ENCODE assay signal across 10 mouse cellular contexts in the genomic region with DNA sequence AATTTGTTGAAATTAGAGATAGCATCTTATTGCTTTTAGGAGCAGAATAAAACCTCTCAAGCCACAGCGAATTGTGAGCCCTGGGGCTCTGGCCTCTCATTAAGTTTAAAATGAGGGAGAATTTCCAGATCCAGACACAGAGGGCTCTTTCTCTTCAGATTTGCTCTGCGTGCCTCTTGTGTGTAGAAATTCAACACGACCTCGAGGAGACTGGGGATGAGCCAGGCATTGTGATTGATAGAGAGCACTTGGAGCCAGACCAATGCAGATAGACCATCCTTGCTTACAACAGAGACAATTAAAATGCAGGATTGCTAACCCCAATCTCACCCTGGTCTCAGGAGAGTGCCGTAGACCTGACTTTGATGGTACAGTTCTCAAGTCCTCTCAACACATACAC.
DNase-seq lines count a peak whose midpoint lies in the region; ATAC-seq and TF ChIP-seq lines count a peak whose summit lies in the region.
"Had no signal": no experiment of that assay in that cellular context is flagged by ENCODE, and none has a peak within 500 bp of the region (broad histone marks: within the 10 kb centered on the region; RNA-seq: fewer than 3 reads in every experiment).

No protein-coding gene starts in this region.

- H3K4me2 ChIP-seq in heart, embryonic 16.5 days (ENCODE audit: low read depth, low read length) = no peak overlapping the region
- H3K4me2 ChIP-seq: forebrain, embryonic 13.5 days; hindbrain, embryonic 15.5 days had no signal

- H3K4me1 ChIP-seq in heart, embryonic 16.5 days (ENCODE audit: control insufficient read depth, insufficient read depth, low read length) = no peaks in the 10 kb centered on the region
- no peaks in the 10 kb centered on the region for H3K4me1 ChIP-seq in spleen, adult 2 months (ENCODE audit: control insufficient read depth, insufficient read depth, insufficient read length)
- peaks cover 26% of the 10 kb centered on the region for H3K4me1 ChIP-seq in embryonic facial prominence, embryonic 10.5 days
- H3K4me1 ChIP-seq: forebrain, embryonic 13.5 days; hindbrain, embryonic 15.5 days had no signal

- H3K36me3 ChIP-seq in heart, embryonic 16.5 days (ENCODE audit: control insufficient read depth, insufficient read depth) = no peaks in the 10 kb centered on the region
- H3K36me3 ChIP-seq in spleen, adult 2 months (ENCODE audit: control insufficient read depth, insufficient read depth, low read length) = no peaks in the 10 kb centered on the region
- no peaks in the 10 kb centered on the region for H3K36me3 ChIP-seq in embryonic facial prominence, embryonic 10.5 days (replicated peaks)
- H3K36me3 ChIP-seq: hindbrain, embryonic 15.5 days had no signal

- H3K27me3 ChIP-seq in heart, embryonic 16.5 days (ENCODE audit: control insufficient read depth, insufficient read depth, low read length) = no peaks in the 10 kb centered on the region
- no peaks in the 10 kb centered on the region for H3K27me3 ChIP-seq in spleen, adult 2 months (ENCODE audit: control insufficient read depth, insufficient read depth, low read length)
- peaks cover 11% of the 10 kb centered on the region for H3K27me3 ChIP-seq in embryonic facial prominence, embryonic 10.5 days (replicated peaks; ENCODE audit: low read depth, poor library complexity, severe bottlenecking)
- H3K27me3 ChIP-seq: forebrain, embryonic 13.5 days; hindbrain, embryonic 15.5 days had no signal

- H3K27ac ChIP-seq in heart, embryonic 16.5 days (ENCODE audit: low read length) = peak overlapping the region; percentile 3; the same call in 1 of the 2 replicates
- 0 out of 2 replicates have a peak overlapping the region, but pooled peaks have one; percentile 6 for H3K27ac ChIP-seq in spleen, adult 2 months (ENCODE audit: insufficient read depth, low read length)
- H3K27ac ChIP-seq in embryonic facial prominence, embryonic 10.5 days (replicated peaks) = 0 out of 2 replicates have a peak overlapping the region, but pooled peaks have one; percentile 14
- H3K27ac ChIP-seq: forebrain, embryonic 13.5 days; hindbrain, embryonic 15.5 days had no signal

- no peak overlapping the region for H3K4me3 ChIP-seq in heart, embryonic 16.5 days (ENCODE audit: low read length)
- no peak overlapping the region for H3K4me3 ChIP-seq in spleen, adult 2 months (ENCODE audit: extremely low read depth, insufficient read depth, insufficient read length)
- H3K4me3 ChIP-seq in embryonic facial prominence, embryonic 10.5 days = no peak overlapping the region
- H3K4me3 ChIP-seq: forebrain, embryonic 13.5 days; hindbrain, embryonic 15.5 days had no signal

- intact Hi-C loops in heart, postnatal 10 days (cut with DNase I) = loop anchor here (10.0 kb wide), 1 partner anchor 126 kb away; no protein-coding TSS in a partner anchor

- no peak for DNase-seq in heart, postnatal 10 days
- DNase-seq in spleen, adult 2 months (ENCODE audit: low read depth in 1 of 2, low spot score in 2 of 2) = no peak
- DNase-seq in spleen, postnatal 36 days (ENCODE audit: low spot score in 2 of 2) = no peak
- DNase-seq in embryonic facial prominence, embryonic 10.5 days (ENCODE audit: low spot score) = no peak
- peak; percentile 18 for DNase-seq in testis, postnatal 14 days (ENCODE audit: low spot score)
- DNase-seq in cerebellum, adult 11 months = no peak
- DNase-seq in right cerebral cortex, postnatal 14 days = no peak

- no peak for TF ChIP-seq POLR2A in spleen, adult 2 months (IDR thresholded peaks at IDR 0.05; ENCODE audit: low read depth, low read length)

- no peak for TF ChIP-seq CTCF in spleen, adult 2 months (IDR thresholded peaks at IDR 0.05; ENCODE audit: extremely low read depth, insufficient read depth, insufficient read length, insufficient replicate concordance)

- H3K9me3 ChIP-seq in heart, embryonic 16.5 days (replicated peaks; ENCODE audit: control insufficient read depth, low read length) = no peaks in the 10 kb centered on the region
- H3K9me3 ChIP-seq in embryonic facial prominence, embryonic 10.5 days = no peaks in the 10 kb centered on the region
- H3K9me3 ChIP-seq: forebrain, embryonic 13.5 days; hindbrain, embryonic 15.5 days had no signal

- 59% methylated on average over 5 of the region's 5 CpGs for WGBS in heart, embryonic 16.5 days
- 85% methylated on average over 5 of the region's 5 CpGs for WGBS in spleen, adult 2 months
- WGBS in embryonic facial prominence, embryonic 10.5 days = 49% methylated on average over 5 of the region's 5 CpGs

- ATAC-seq in heart, embryonic 16.5 days (replicated peaks; ENCODE audit: extremely low read depth, insufficient read depth, low FRiP score) = no peak
- ATAC-seq: forebrain, embryonic 13.5 days had no signal

- H3K9ac ChIP-seq in heart, embryonic 16.5 days (ENCODE audit: low read length) = no peak overlapping the region
- H3K9ac ChIP-seq: forebrain, embryonic 13.5 days; hindbrain, embryonic 15.5 days had no signal
